Mouse (Mus musculus) thymus, postnatal 10 days (tissue): ENCODE results near the gene Gm49320.

ENCODE experiments used
- DNase-seq, 2 experiments: peaks; one replicate each; pipeline ENCODE4 v3.0.0; 2021; ENCODE audit warnings: low spot score in 2 of 2

Gm49320 gene

DNA sequence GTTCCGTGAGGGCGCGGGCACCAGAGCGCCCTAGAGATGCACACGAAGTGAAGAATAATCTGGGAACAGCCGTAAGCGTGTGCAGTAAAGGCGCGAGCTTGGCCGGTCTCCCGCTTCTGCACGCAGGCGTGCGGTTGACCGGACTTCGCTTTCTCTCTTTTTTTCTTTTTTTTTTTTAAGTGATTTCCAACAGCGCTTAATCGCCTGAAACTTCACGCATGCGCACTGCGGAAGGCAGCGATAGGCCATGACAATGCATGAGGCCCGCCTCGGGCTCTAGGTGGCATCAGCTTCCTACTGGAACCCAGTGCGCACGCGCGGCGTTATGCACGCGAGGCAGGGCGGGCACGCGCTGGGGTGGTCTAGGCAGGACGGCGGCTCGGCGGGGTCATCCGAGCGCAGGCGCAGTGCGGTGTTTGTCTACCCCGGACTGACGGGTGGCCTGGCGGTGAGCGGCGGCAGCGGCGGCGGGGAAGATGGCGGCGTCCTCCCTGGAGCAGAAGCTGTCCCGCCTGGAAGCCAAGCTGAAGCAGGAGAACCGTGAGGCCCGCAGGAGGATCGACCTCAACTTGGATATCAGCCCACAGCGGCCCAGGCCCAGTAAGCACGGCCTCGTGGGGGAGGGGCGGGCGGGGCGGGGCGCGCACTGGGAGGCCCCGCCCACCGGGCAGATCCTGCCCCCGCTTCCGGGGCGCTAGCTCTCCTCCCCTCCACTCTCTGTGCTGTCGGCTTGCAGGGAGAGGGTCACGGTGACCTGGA is at the start of gene Gm49320, which contains the start of gene Map2k7:
Gene Gm49320, plus strand, starts transcription at position 432 of the 759 bp plus-strand sequence.
Gene Map2k7, plus strand, starts transcription at position 307 of the 759 bp plus-strand sequence.
- DNase-seq, result peak; percentile 100

DNA sequence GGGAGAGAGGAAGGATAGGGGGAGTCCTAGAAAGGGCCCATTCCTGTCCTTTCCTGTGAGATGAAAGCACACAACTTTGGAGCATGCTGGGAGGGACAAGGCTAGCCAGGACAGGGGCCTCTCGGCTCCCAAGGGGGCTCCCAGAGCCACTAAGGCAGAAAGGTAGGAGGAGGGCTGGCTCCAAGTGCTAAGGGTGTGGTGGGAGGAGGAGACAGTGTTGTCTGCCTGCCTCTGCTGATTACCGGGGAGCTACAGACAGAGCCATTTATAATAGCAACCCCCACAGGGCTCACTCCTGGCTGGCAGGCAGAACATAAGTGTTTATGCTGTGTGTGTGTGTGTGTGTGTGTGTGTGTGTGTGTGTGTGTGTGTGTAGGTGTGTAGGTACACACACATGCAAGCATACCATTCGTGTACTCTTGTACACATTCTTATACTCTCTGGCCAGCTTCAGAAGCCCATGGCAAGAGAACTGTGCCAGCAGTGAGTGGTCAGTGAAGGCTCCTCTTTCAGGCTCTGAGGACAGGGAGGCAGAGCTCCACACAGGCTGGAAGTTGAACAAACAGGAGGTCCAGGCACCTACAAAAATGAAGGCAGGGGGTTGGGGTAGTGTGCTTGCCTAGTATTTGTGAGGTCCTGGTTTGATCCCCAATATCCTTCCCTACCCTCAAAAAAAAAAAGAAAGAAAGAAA is 49.5 kb upstream of the Gm49320 start:
- DNase-seq, result no peak

DNA sequence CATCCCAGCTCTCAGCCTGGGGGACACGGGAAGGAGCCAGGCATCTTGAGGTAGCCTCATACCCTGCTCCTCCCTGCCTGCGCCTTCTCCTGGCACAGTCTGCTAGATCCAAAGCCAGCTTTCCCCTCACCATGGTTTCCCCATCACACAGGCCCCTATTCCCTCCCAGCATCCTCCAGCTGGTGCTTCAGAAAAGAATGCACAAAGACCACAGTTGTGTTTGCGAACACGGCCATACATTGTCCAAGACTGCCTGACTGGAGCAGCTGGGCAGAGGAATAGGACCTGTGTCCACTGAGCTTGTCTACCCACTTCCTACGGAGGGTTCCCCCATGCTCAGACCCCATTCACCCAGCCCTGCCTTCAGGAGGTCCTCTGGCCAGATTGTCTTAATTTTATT is 46.4 kb upstream of the Gm49320 start:
- DNase-seq, result no peak

DNA sequence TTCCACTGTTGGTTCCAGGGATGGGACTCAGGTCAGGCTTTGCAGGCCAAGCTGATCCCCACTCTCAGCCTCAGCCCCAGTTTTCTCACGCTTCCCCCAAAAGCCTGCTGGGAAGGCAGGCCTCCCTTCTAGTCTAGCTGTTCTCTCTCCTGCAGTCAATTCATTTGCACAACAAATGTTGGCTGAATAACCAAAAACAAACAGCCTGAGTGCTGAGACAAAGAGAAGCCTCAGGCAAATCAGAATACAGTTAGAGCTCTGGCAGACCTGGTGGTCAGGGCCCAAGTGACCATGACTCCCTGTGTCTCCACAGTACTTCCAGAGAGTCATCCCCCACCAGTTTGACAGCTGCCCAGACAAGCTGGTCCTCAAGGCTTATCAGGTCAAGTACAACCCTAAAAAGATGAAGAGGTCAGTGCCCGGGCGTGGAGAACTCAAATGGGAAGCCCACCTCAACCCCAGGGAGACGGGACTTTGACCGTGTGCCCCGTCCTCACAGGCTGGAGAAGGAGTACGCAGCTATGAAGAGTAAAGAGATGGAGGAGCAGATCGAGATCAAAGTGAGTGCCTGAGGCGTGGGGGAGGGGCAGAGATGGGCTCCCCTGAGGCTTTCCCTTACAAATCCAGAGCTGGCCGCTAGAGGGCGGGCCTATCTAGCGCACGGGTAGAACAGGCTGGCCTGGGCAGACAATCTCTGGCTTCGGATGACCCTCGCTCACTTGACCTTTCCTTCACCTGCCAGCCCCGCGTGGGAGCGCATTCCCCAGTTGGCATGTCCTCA is 45.7 kb upstream of the Gm49320 start:
- DNase-seq, result peak; percentile 77 to 90

DNA sequence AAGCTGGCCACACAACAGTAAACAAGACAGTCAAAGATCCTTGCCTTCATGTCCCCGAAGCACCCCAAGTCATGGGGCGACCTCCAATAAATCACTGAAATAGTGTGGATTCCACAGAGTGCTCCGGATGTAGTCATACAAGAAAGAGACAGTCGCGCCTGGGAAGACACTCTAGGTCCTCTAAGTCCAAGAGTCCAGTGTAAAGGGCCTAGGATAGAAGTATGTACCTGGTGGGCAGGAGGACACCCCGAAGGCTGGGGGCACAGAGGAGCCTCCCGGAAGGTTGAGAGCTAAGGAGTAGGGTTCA is 45.1 kb upstream of the Gm49320 start:
- no peak for DNase-seq

DNA sequence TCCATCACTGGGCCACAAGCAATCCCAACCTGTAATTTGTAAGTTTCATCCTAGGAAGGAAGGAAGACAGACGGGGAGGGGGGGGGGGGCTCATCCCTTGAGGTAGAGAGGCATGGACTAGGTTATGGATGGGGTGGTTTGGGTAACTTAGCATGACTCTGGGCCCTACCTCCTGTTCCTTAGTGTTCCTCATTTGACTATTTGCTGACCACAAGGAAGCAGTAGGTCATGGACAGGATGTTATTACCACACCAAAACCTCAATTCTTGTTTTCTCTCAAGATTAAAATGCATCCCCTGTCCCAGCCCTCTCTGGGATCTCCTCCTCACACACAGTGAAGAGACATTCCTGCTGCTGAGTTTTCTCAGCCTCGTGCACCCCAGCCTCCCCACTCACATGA is 37.3 kb upstream of the Gm49320 start:
- no peak for DNase-seq

DNA sequence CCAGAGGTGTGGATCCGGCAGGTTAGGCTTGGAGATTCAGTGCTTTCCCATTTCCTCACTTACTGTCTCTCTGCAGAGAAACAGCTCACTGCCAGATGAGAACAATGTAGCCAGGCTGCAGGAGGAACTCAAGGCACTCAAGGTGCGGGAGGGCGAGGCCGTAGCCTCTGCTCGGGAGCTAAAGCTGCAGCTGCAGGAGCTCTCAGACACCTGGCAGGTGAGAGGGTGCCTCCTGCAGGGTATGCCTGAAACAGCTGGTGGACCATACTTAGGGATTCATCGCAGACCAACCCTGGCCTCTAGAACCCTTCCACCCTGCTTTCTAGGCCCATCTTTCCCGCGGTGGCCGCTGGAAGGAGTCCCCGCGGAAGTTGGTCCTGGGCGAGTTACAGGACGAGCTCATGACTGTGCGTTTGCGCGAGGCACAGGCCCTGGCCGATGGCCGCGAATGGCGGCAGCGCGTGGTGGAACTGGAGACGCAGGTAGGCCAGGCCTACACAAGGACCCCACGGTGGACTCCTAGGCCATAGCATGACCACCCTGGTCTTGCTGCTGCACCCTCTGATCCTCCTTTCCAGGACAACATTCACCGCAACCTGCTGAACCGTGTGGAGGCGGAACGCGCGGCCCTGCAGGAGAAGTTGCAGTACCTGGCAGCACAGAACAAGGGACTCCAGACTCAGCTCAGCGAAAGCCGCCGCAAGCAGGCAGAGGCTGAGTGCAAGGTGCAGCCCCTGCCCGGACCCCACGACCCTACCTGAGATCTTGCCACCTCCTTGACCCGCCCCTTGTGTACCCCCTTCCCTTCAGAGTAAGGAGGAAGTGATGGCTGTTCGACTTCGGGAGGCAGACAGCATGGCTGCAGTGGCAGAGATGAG is 33.2 kb upstream of the Gm49320 start:
- no peak for DNase-seq

DNA sequence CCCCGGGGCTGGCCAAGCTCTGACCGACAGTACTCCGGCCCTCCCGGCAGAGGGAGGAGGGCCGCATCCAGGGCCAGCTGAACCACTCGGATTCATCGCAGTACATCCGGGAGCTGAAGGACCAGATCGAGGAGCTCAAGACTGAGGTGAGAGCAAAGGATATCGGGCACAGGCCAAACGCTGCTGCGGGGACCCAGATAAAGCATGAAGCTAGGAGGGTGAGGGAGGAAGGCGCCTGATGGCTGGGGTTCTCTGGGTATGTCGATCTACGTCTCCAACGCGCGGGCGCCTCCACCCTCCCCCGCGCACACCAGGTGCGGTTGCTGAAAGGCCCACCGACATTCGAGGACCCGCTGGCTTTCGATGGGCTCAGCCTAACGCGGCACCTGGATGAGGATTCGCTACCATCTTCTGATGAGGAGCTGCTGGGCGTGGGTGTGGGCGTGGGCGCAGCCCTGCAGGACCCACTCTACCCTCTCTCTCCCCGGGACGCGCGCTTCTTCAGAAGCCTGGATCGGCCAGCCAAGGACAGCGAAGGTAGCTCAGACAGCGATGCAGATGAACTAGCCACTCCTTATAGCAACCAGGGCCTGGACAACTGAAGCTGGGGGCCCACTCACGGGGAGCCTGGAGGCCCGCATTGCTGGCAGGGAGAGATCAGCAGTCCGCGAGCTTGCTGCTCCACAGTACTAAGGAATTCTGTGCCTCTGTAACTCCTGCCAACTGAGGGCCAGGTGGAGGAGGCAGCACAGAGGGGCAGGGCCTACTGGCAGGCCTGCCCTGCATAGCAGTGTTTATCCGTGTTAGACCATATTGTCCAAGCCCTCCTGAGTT is 32.3 kb upstream of the Gm49320 start:
- DNase-seq, result peak in 1 of 2 experiments; percentile 8

DNA sequence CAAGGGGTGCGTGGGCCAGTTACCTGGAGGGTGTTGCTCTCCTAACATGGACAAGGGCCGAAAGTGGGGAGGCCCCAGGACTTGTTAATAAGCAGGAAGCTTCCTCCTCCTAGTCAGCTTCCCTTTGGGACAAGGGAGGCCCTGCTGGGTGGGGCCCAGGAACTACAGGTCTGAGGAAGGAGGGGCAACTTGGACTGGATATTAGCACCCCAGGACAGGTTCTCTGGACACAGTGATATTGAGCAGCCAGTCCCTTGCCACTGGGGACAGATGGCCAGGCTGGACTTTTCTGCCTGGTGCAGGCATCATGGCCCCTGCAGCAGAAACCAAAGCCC is 31.7 kb upstream of the Gm49320 start:
- no peak for DNase-seq

DNA sequence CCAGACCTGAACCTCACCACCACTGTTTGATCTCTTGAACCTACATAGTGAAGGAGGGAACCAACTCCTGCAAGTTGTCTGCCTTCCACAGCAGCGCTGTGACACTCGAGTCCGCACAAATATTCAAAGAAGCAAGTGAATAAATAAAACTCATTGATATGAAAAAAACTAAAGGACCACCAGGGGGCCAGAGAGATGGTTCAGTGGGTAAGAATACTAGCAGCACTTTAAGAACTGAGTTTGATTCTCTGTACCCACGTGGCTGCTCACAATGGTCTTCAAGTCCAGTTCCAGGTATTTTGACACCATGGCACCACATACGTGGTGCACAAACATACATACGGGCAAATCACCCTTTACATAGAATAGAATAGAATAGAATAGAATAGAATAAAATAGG is 27.6 kb upstream of the Gm49320 start:
- DNase-seq, result no peak

DNA sequence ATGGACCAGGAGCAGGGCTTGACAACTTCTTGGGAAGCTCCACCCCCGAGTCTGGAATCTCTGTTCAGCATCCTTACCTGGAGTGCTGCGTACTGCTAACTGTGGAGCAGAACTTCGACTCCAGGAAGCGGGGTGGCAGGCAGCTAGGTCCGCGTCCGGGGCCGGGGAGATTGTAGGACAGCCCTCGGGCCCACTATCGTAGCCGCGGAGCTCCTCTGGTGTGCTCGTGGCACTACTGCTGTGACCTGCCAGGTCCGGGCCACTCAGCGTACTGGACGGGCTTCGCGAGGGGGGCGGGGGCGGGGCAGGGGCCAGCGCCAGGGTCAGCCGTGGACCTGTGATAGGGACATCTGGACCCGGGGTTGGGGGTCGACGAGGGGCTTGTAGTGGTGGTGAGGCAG is 25.9 kb upstream of the Gm49320 start:
- DNase-seq, result no peak

DNA sequence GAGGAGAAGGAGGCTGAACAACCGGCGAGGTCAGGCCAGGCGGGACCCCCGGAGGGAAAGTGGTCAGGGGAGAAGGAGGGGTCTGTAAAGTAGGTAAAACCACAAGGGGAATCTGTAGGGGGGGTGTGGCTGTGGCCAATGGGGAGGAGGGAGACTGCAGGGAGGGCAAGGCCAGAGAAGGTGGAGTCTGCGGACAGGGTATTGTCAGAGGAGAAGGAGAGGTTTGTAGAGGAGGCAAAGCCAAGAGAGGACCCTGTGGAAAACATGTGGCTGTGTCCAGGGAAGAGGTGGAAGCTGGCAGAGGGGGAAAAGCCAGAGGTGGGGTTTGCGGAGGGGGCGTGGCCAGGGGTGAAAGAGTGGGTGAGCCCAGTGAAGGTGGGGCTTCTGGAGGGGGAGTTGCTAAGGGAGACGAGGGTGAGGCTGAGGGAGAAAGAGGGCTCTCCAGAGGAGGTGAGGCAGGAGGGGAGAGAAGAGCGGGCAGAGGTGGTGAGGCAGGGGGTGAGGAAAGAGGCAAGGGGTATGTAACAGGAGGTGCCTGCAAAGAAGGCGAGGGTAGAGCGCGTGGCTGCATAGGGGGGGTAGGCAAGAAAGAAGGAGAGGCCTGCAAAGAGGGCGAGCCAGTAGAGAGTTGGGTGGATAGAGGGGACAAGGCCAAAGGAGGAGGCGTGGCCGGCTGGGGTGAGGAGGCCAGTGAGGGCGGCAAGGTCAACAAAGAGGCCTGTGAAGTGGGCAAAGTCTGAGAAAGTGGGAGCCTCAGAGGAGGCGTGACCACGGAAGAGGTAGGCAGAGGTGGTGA is 25.3 kb upstream of the Gm49320 start:
- DNase-seq, result peak; percentile 46

DNA sequence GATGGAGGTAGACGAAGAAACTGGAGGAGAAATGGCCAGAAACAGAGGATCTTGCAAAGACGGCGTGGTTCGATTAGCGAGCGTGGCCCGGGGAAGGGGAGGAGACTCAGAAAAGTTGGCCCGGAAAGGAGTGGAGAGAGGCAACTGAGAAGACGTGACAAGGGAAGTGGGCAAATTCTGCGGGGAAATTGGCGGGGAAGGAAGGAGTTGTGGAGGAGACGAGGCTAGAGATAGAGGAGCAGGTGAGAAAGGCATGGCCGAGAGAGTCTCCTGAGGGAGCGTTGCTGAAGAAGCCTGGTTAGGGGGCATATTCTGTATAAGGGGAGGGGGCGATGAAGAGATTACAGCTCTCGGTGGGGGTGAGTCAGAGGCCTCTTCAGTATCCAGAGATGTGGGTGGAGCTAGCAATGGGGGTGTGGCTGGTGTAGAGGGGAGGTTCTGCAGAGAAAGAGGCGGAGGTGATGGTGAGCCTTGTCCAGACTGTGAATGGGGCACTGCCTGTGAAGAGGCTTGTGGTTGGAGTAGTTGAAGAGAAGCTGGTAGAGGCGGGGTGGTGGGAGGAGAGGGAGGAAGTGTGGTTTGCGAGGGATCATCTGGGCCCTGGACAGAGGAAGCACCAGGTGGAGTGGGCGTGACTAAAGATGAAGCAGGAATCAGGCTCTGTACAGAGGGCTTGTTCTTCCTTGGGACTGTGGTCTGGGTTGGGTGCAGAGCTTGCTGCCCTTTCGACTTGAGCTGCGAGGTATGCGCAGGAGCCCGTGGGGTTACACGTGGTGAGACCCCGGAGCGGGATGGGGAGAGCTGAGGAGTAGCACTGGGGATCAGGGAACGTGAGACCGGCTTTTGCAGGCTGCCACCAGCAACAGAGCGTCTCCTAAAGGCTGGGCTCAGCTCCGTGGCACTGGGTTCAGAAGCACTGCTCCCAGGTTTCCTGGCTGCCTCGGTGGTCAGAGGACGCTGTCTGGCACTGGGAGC is 24.4 kb upstream of the Gm49320 start:
- DNase-seq, result peak in 1 of 2 experiments; percentile 26

DNA sequence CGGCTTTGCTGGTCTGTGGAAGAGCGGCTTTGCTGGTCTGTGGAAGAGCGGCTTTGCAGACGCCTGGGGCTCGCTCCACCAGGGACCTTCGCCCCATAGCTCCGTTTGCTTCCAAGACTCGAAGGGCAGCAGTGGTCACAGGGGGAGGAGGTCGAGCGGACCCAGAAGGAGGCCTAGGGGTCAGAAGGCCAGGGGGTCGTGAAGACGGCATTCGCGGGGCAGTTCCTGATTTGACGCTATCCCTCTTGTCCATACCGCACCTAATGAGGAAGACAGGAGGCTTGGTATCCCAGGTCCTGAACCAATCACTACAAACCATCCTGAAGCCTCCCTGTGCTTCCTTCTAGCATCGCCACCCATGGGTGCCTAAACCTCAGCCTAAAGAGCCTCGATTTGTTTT is 22.4 kb upstream of the Gm49320 start:
- DNase-seq, result no peak

DNA sequence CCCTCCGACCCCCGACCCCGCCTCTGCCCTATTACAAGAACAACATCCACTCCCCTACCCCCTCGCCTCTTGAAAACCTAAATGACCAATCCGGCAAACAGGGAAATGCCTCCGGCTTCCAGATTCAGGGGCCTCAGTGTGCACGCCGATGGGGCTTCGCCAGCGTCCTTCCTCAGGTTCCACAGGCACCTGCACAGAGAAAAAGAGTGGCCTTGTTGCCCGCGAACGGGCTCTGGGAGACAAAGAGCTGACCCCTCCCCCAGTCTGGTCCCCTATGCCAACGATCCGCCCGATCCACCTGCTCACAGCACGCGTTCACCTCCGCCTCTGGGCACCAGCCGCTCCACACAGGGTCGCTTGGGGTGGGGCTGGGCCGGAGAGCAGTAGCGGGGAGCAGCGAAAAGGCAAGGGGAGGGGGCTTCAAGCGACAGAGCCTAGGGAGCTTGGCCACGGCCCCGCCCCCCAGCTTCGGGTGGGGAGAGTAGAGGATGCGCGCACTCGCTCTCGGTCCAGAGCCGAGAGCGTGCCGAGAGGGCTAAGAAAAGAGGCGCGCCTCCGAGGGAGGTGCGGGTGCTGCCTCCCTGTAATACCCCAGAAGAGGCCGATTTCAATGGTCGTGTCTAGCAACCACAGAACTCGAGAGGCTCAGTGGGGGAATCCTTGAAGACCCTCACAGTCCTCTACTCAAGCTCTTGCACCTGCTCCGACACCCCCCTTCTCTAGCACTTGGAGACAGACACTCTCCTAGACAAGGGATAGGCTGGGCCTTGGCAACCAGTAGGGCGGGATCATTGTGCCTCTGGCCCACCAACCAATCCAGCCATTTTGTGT is 21.7 kb upstream of the Gm49320 start, which contains the start of gene Prr36:
Gene Prr36, minus strand, starts transcription at position 669 of the 831 bp plus-strand sequence.
- no peak for DNase-seq

DNA sequence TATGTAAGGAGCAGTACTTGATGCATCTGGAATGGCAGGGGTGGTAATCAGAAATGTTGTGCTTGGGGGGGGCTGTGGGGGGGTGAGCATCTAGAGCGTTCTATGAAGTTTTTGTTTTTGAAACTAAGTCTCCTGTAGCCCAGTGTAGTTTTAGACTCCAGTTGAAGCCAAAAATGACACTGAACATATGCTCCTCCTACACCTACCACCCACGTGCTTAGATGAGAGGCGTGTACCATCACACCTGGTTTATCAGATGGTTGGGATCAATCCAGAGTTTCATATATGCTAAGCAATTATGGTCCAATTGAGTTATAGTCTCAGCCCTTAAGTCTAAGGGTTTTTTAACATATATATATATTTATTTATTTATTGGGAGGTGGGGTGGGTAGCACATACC is 19.0 kb upstream of the Gm49320 start:
- DNase-seq, result no peak

DNA sequence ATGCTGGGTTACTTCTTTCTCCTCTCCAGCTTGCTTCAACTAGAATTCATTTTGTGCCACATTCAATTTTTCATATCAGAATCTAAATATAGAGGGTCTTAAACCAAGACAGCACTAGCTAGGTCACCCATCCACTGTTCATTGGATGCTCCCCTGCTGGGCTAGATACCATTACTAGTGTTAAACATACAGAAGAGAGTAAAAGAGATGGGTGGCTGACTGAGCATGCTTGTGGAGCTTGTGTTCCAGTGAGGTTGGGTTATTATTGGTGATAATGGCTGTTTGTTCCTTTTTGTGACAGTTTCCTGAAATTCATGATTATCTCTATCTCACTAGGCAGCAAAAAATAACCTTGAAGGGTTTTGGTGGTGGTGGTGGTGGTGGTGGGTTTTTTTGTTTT is 16.6 kb upstream of the Gm49320 start:
- no peak for DNase-seq

DNA sequence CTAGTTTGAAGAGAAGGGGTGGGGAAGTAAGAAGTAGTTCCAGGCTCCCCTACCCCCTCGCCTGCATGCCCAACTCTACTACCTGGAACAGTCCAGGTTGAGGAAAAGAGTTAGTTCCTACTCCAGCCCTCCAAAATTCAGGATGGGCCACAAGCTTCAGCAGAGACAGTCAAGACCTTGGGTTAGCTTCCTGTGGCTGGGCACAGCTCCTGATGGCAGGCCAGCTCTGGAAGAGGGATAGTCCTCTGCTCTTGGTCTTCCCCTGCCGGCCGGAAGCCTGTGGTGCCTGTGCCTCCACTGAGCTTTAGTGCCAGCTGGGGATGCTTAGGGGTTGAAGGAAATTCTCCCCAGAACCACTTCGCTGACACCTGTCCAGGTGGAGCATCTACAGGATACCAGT is 12.3 kb upstream of the Gm49320 start:
- DNase-seq, result no peak
